Mouse (Mus musculus) heart, embryonic 10.5 days (tissue): ENCODE data around the gene Tmprss5. TPM values are rescaled to one million over a fixed set of nuclear protein-coding genes. Genes with fewer than 3 reads are reported as not detected.

Experiments
- DNase-seq: peaks from one replicate; pipeline ENCODE4 v3.0.0-alpha.2; 2017; ENCODE audit warnings: low spot score
- H3K27ac ChIP-seq: fragments of 300-500 bp; sonication (generic); 2 replicates; pipeline ENCODE4 v1.5.1; 2016; ENCODE audit warnings: mild to moderate bottlenecking
- H3K27me3 ChIP-seq: fragments of 300-500 bp; sonication (generic); 2 replicates; pipeline ENCODE4 v1.6.1; 2016; ENCODE audit warnings: mild to moderate bottlenecking; ENCODE audit not compliant: poor library complexity, insufficient read depth, severe bottlenecking
- H3K36me3 ChIP-seq: fragments of 300-500 bp; sonication (generic); 2 replicates; pipeline ENCODE4 v1.6.1; 2016; ENCODE audit warnings: mild to moderate bottlenecking, moderate library complexity
- H3K4me1 ChIP-seq: fragments of 300-500 bp; sonication (generic); 2 replicates; pipeline ENCODE4 v1.6.1; 2016; ENCODE audit warnings: mild to moderate bottlenecking
- H3K4me3 ChIP-seq: fragments of 300-500 bp; sonication (generic); 2 replicates; pipeline ENCODE4 v1.5.1; 2016; ENCODE audit warnings: mild to moderate bottlenecking, moderate library complexity
- H3K9me3 ChIP-seq: fragments of 300-500 bp; sonication (generic); 2 replicates; pipeline ENCODE4 v1.6.1; 2016; ENCODE audit warnings: mild to moderate bottlenecking, moderate library complexity
- whole genome bisulfite sequencing: fragments of 180-500 bp; shearing (Covaris S2); methylation state at CpG from one replicate; pipeline ENCODE4 v1.1.7; 2016; 5-methylcytosine and 5-hydroxymethylcytosine counted together
- polyA plus RNA-seq: library from polyadenylated mRNA; unstranded; fragments of >200 nt; fragmentation: Nextera tagmentation; extraction: Ambion mirVana; gene quantifications from 2 replicates; pipeline ENCODE4 v1.2.1, GENCODE M21; 2016

Tmprss5 gene
- polyA plus RNA-seq, 1 experiment from 2014 or later: 0.14 TPM

DNA sequence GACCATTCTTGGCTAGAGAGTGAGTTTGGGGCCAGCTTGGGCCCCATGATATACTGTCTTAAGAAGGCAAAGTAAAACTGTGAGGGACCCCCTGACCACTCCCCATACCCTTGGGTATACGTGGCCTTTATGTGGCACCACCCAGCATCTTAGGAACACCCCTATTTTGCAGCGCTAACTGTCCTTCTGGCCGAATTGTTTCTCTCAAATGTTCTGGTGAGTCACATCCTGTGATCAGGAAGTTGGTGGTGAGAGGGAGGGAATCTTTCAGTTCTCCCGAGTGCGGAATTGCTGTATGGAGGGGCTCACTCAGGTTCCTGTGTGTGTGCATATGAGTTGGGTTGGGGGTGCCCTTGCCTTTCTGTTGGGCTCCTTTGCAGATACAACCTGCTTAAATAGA is 30.2 kb downstream of the Tmprss5 start:
- Histone ChIP-seq H3K27me3 (peaks cover 6% of the 10 kb centered on the region; the same call in 1 of the 2 replicates), H3K36me3 (no peaks in the 10 kb centered on the region), H3K4me3 (no peak overlapping the region), H3K27ac (no peak overlapping the region), H3K4me1 (peaks cover 5% of the 10 kb centered on the region), H3K9me3 (no peaks in the 10 kb centered on the region)
- WGBS: 72% methylated on average over 5 of the region's 5 CpGs
- DNase-seq: no peak

DNA sequence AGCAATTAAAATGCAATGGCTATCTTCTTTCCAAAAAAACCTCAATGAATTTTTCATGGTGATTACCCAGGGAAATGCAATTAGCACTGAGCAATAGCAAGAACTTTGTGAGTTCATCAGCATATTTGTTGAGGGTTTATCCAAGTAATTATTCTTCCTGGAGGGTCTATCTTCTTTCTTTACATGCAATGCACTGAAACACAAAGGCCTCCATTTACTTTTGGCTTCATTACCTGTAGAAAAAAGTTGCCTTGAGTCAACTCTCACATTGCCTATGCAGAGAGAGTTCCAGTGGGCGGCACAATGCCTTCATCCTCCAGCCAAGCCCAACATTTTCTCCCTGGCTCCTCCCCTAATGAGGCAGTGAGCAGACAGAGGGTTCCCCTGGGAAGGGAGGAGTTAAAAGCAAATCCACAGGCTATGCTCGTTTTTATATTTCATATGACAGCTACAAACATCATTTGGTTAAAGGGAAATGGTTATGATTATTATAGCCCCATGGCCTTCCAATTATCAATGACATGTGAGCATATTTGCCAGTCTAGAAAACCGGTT is 37.3 kb downstream of the Tmprss5 start:
- H3K36me3 ChIP-seq: no peaks in the 10 kb centered on the region
- WGBS: 45% methylated on average over 3 of the region's 3 CpGs
- no peaks in the 10 kb centered on the region for H3K4me1 ChIP-seq
- no peak for DNase-seq
- H3K4me3 ChIP-seq: no peak overlapping the region
- H3K9me3 ChIP-seq: no peaks in the 10 kb centered on the region
- no peak overlapping the region for H3K27ac ChIP-seq
- peaks cover 4% of the 10 kb centered on the region; the same call in 1 of the 2 replicates for H3K27me3 ChIP-seq

DNA sequence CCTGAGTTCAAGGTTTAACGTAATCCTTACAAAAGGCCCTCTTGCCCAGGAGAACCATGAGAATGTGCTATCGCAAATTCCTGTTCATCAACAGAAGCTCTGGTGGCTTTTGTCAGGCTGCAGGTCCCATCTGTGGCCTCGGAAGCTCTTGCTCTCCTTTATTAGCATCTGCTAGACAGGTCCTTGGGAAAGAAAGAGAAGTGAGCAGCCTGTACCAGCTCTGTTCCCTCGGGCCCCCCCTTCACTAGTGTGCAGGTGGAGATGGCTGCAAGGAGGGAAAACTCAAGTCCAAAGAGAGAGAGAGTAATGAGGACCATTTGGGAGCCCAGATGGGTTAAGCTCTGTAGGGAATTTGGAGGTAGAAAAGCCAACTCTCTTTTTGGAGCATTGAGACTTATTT is 38.7 kb downstream of the Tmprss5 start:
- Histone ChIP-seq H3K27me3 (0 out of 2 replicates have a peak, but pooled peaks cover 4% of the 10 kb centered on the region), H3K9me3 (no peaks in the 10 kb centered on the region), H3K27ac (no peak overlapping the region), H3K36me3 (no peaks in the 10 kb centered on the region), H3K4me3 (no peak overlapping the region), H3K4me1 (no peaks in the 10 kb centered on the region)
- WGBS: 74% methylated on average over 4 of the region's 4 CpGs
- DNase-seq: no peak

DNA sequence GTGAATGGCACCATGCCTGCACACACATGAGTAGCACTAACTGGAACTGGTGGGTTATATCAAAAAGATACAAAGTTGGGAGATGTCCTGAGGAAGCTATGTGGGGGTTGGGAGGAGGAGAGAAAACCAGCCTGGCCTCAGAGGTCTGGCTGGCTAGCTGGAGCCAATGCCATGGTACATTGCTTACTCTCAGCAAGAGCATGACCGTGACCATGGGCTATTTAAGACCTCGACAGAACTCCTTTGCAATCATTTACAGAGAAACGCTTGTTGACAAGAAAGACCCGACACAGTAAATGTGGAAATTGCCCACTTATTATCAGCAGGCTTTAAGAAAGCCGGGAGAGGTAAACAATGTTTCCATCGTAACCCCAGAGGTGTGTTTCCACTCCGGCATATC is 44.6 kb downstream of the Tmprss5 start:
- H3K27ac ChIP-seq: no peak overlapping the region
- no peaks in the 10 kb centered on the region for H3K4me1 ChIP-seq
- DNase-seq: no peak
- no peaks in the 10 kb centered on the region for H3K9me3 ChIP-seq
- no peaks in the 10 kb centered on the region for H3K36me3 ChIP-seq
- 68% methylated on average over 7 of the region's 7 CpGs for WGBS
- no peak overlapping the region for H3K4me3 ChIP-seq
- no peaks in the 10 kb centered on the region for H3K27me3 ChIP-seq

DNA sequence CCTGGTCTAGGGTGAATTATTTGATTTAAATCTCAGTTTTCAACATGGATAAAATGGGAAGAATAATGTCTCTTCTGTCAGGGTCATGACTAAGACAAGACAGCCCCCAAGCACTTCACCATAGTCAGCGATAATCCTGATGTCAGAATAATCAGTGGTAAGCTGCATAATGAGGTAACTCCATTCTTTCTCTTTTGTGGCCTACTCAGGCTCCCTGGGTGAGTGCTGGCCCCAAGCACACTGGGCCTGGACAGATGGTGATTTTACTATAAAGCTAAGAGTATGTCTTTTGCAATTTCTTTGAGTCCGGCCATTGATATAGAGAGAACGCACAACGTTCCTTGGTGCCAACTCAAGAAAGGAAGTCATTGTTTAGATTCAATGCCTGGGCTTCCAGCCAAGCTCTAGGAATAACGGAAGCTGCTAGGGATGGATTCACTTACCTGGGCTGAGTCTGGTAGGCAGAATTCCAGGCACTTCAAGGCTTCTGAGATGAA is 49.5 kb downstream of the Tmprss5 start:
- Histone ChIP-seq H3K27ac (no peak overlapping the region), H3K27me3 (no peaks in the 10 kb centered on the region), H3K4me3 (no peak overlapping the region), H3K4me1 (no peaks in the 10 kb centered on the region), H3K9me3 (no peaks in the 10 kb centered on the region; the same call in 1 of the 2 replicates), H3K36me3 (no peaks in the 10 kb centered on the region)
- no peak for DNase-seq
- 77% methylated on average over 5 of the region's 5 CpGs for WGBS

DNA sequence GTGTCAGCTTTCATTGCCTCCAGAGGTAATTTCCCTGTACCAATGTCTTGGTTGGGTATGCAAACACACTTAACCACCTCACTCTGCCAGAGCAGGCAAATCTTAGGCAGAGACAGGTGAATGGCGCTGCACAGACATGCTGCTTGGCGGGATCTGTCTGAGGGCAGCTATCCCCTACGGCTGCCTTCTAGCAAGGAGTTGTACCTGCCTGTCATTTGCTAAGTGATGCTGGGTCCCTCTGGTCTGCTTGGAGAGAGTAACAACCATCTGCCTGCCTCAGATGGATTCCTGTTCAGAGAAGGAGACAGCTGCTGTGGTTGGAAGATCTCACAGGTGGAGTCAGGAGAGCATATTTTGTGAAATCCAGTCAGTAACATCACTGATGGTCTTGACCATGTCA is 62.8 kb downstream of the Tmprss5 start:
- WGBS: 78% methylated on average over 3 of the region's 3 CpGs
- no peaks in the 10 kb centered on the region for H3K9me3 ChIP-seq

DNA sequence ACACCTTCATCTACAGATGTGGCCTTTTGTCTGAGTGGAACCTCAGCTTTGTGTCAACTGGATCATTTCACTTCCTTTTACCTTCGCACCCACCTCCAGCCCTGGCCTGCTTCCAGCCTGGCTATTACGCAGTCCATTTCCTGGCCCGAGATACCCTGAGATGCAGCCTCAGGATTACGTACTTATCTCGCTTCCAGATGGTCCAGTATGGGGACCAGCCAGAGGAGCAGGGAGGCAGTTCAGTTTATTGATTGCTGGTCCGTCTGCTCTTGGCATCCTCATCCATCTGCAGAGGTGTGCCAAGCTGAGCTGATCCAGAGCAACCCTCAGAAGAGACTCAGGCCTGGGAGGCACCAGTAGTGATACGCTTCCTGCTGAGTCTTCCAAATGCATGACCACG is 64.7 kb downstream of the Tmprss5 start:
- no peaks in the 10 kb centered on the region for H3K36me3 ChIP-seq
- H3K27me3 ChIP-seq: no peaks in the 10 kb centered on the region; the same call in 1 of the 2 replicates
- no peak overlapping the region for H3K4me3 ChIP-seq
- H3K4me1 ChIP-seq: no peaks in the 10 kb centered on the region
- H3K27ac ChIP-seq: no peak overlapping the region
- H3K9me3 ChIP-seq: no peaks in the 10 kb centered on the region
- WGBS: 74% methylated on average over 8 of the region's 8 CpGs
- DNase-seq: no peak

More for the DNA sequence above, 62.8 kb downstream of the Tmprss5 start:
- Histone ChIP-seq H3K36me3 (no peaks in the 10 kb centered on the region), H3K27ac (no peak overlapping the region), H3K4me3 (no peak overlapping the region), H3K4me1 (no peaks in the 10 kb centered on the region), H3K27me3 (no peaks in the 10 kb centered on the region; the same call in 1 of the 2 replicates)
- DNase-seq: no peak

DNA sequence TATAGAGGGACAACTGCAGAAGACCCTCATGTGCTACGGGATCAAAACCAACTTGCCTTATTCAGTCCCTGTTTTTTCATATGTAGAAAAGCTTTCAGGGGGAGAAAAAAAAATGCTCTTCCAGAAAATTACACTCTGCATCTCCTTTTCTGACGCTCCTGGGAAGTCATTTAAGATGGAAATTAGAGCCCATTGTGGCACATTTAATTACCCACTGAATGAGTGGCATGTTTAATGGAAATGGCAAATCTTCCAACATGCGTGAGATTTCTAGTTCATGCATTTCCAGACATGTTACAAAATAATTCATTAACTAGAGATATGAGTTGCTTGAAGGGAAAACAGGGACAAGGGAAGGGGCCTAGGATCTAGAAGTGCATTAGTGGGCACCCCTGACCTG is 66.0 kb downstream of the Tmprss5 start:
- no peaks in the 10 kb centered on the region for H3K9me3 ChIP-seq
- no peak overlapping the region for H3K4me3 ChIP-seq
- 81% methylated on average over 3 of the region's 3 CpGs for WGBS
- no peak overlapping the region for H3K27ac ChIP-seq
- H3K36me3 ChIP-seq: no peaks in the 10 kb centered on the region
- H3K4me1 ChIP-seq: no peaks in the 10 kb centered on the region
- no peaks in the 10 kb centered on the region; the same call in 1 of the 2 replicates for H3K27me3 ChIP-seq
- no peak for DNase-seq

Other genes starting within 250 kb of the Tmprss5 start
- gene Zbtb16, start 245.0 kb upstream of the Tmprss5 start, polyA plus RNA-seq: 2.6 and 3.1 TPM in 2 replicates
- gene Htr3a, start 170.2 kb upstream of the Tmprss5 start, polyA plus RNA-seq: 0.07 and 0.48 TPM in 2 replicates
- not detected in 2 replicates for gene Htr3b, start 116.3 kb upstream of the Tmprss5 start, polyA plus RNA-seq
- gene Usp28, start 95.9 kb upstream of the Tmprss5 start, polyA plus RNA-seq: 86.2 and 146 TPM in 2 replicates
- 33.4 and 37.7 TPM in 2 replicates for gene Zw10, start 25.6 kb upstream of the Tmprss5 start, polyA plus RNA-seq
- not detected in 2 replicates for gene Gm4894, start 169.3 kb downstream of the Tmprss5 start, polyA plus RNA-seq